Mouse (Mus musculus) v-Abl transformed pro-B cells (cell line): Measurements from ENCODE around the gene 3110040N11Rik.

Experiments
- in situ Hi-C, 2 experiments: fragments of 400-800 bp; cut with MboI; formaldehyde crosslinking; loops; one replicate each; pipeline ENCODE4 v1.15.1; 2025; ENCODE audit not compliant: unreplicated experiment in 2 of 2

Gene 3110040N11Rik

GRCm38 (mm10) chr7:81744145-81744544, 45.1 kb downstream of the 3110040N11Rik start:
- in situ Hi-C loops: no loop called here

GRCm38 (mm10) chr7:81740010-81740409, 49.3 kb downstream of the 3110040N11Rik start:
- in situ Hi-C loops: no loop called here

- in situ Hi-C loops: no loop called here
These were observed 50.4 kb downstream of the 3110040N11Rik start for GRCm38 (mm10) chr7:81738720-81739385.

- in situ Hi-C loops: no loop called here
These were observed 53.8 kb downstream of the 3110040N11Rik start for GRCm38 (mm10) chr7:81735300-81736048.

- in situ Hi-C loops: no loop called here
These were observed 56.8 kb downstream of the 3110040N11Rik start for GRCm38 (mm10) chr7:81732183-81733089.
